Mouse (Mus musculus) cortical plate, adult 2 months (tissue): ENCODE data around the gene Zfp708.

ENCODE experiments used
- CTCF ChIP-seq: fragments of 200-500 bp; IDR thresholded peaks from 2 replicates; pipeline ENCODE4 v1.5.1; 2011; ENCODE audit warnings: mild to moderate bottlenecking, control low read depth, low read length; ENCODE audit not compliant: insufficient read depth; ENCODE audit errors: extremely low read depth
- POLR2A ChIP-seq: fragments of 200-500 bp; IDR thresholded peaks from 2 replicates; pipeline ENCODE4 v1.6.1; 2011; ENCODE audit warnings: mild to moderate bottlenecking, low read length, control low read depth; ENCODE audit not compliant: insufficient read depth; ENCODE audit errors: extremely low read depth

DNA sequence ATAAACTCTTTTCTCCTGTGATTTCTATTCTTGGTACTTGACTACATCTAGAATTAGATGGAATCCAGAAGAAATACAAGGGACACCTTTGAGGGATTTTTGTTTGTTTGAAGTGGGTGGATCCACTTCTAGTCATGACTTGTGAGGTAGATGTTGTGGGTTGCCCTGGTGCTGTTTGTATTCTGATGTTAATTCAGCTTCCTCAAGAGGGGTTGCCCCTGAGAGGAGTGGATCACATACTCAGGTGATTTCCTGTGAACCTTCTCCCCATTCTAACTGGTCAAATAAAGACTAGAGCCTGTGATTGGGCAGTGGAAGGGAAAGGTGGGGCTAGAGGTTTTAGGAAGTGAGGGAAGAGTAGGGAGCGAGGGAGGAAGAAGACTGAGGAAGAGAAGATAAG, 15.8 kb downstream of the Zfp708 start:
- no peak for TF ChIP-seq POLR2A
- TF ChIP-seq CTCF: no peak
